Mouse (Mus musculus) liver, embryonic 11.5 days (tissue): ENCODE results near the gene Ndufs7. TPM values are rescaled to one million over a fixed set of nuclear protein-coding genes. Genes with fewer than 3 reads are reported as not detected.

Source experiments
- ATAC-seq: fragments of 200-750 bp; cut with Nextera tagmentation; replicated peaks from 2 replicates; pipeline ENCODE4 v1.8.0; 2017; ENCODE audit warnings: moderate number of reproducible peaks, mild to moderate bottlenecking, moderate TSS enrichment, moderate library complexity; ENCODE audit not compliant: low FRiP score
- DNase-seq: peaks from one replicate; pipeline ENCODE4 v3.0.0-alpha.2; 2017; ENCODE audit warnings: low spot score
- H3K27ac ChIP-seq: fragments of 300-500 bp; sonication (generic); 2 replicates; pipeline ENCODE4 v1.5.1; 2014; ENCODE audit warnings: mild to moderate bottlenecking, low read depth, low read length, control low read depth
- H3K27me3 ChIP-seq: fragments of 300-500 bp; sonication (generic); replicated peaks from 2 replicates; pipeline ENCODE4 v1.6.1; 2014; ENCODE audit warnings: low read length, mixed read lengths; ENCODE audit not compliant: control insufficient read depth, insufficient read depth
- H3K36me3 ChIP-seq: fragments of 300-500 bp; sonication (generic); 2 replicates; pipeline ENCODE4 v1.6.1; 2014; ENCODE audit warnings: mild to moderate bottlenecking, low read length, moderate library complexity, mixed read lengths; ENCODE audit not compliant: control insufficient read depth, insufficient read depth
- H3K4me1 ChIP-seq: fragments of 300-500 bp; sonication (generic); replicated peaks from 2 replicates; pipeline ENCODE4 v1.6.1; 2014; ENCODE audit warnings: low read length, mixed read lengths; ENCODE audit not compliant: control insufficient read depth, insufficient read depth
- H3K4me2 ChIP-seq: fragments of 300-500 bp; sonication (generic); 2 replicates; pipeline ENCODE4 v1.6.1; 2014; ENCODE audit warnings: mild to moderate bottlenecking, control low read depth, moderate library complexity
- H3K4me3 ChIP-seq: fragments of 300-500 bp; sonication (generic); 2 replicates; pipeline ENCODE4 v1.5.1; 2014; ENCODE audit warnings: low read depth, low read length, control low read depth
- H3K9ac ChIP-seq: fragments of 300-500 bp; sonication (generic); 2 replicates; pipeline ENCODE4 v1.6.1; 2014; ENCODE audit warnings: low read depth, low read length, control low read depth
- H3K9me3 ChIP-seq: fragments of 300-500 bp; sonication (generic); 2 replicates; pipeline ENCODE4 v1.6.1; 2016; ENCODE audit warnings: low read length, inconsistent platforms, mixed read lengths; ENCODE audit not compliant: control insufficient read depth
- WGBS: fragments of 180-500 bp; shearing (Covaris S2); extraction: QIAGEN DNeasy Blood & Tissue Kit; methylation state at CpG from one replicate; pipeline ENCODE4 v1.1.7; 2014; 5-methylcytosine and 5-hydroxymethylcytosine counted together
- polyA plus RNA-seq: library from polyadenylated mRNA; unstranded; fragments of >200 nt; fragmentation: Nextera tagmentation; extraction: Ambion mirVana; gene quantifications from 2 replicates; pipeline ENCODE4 v1.2.1, GENCODE M21; 2014

The Ndufs7 gene
- polyA plus RNA-seq, 1 experiment from 2014 or later = 427 TPM

- 89% methylated on average over 10 of the region's 10 CpGs for WGBS
- DNase-seq (no peak), ATAC-seq (no peak)
- H3K36me3 ChIP-seq = peaks cover 13% of the 10 kb centered on the region
- no peak overlapping the region; the same call in 1 of the 2 replicates for H3K27ac ChIP-seq
- H3K9me3 ChIP-seq = no peaks in the 10 kb centered on the region
- no peak overlapping the region for H3K9ac ChIP-seq
- peaks cover 56% of the 10 kb centered on the region for H3K4me1 ChIP-seq
- no peaks in the 10 kb centered on the region for H3K27me3 ChIP-seq
- no peak overlapping the region for H3K4me3 ChIP-seq
- peak overlapping the region; percentile 12; the same call in 1 of the 2 replicates for H3K4me2 ChIP-seq
These were observed 13.9 kb downstream of the Ndufs7 start for GRCm38 (mm10) chr10:80262776-80263365.

GRCm38 (mm10) chr10:80264341-80265148, 15.6 kb downstream of the Ndufs7 start:
- H3K4me3 ChIP-seq = peak overlapping the region; percentile 92
- WGBS = 1% methylated on average over 81 of the region's 81 CpGs
- H3K9me3 ChIP-seq = no peaks in the 10 kb centered on the region
- H3K27me3 ChIP-seq = no peaks in the 10 kb centered on the region
- peaks cover 60% of the 10 kb centered on the region for H3K4me1 ChIP-seq
- peak overlapping the region; percentile 97 for H3K9ac ChIP-seq
- H3K27ac ChIP-seq = peak overlapping the region; percentile 65
- H3K4me2 ChIP-seq = peak overlapping the region; percentile 96
- ATAC-seq (peak; percentile 58), DNase-seq (peak; percentile 96)
- H3K36me3 ChIP-seq = peaks cover 8% of the 10 kb centered on the region

- DNase-seq = no peak
- H3K27me3 ChIP-seq = no peaks in the 10 kb centered on the region
- H3K9me3 ChIP-seq = no peaks in the 10 kb centered on the region
- peak overlapping the region; percentile 65 for H3K27ac ChIP-seq
- H3K36me3 ChIP-seq = peaks cover 8% of the 10 kb centered on the region
- H3K4me3 ChIP-seq = peak overlapping the region; percentile 92
- H3K4me2 ChIP-seq = peak overlapping the region; percentile 96
- H3K4me1 ChIP-seq = peaks cover 59% of the 10 kb centered on the region
- ATAC-seq = no peak
- peak overlapping the region; percentile 97 for H3K9ac ChIP-seq
- WGBS = 1% methylated on average over 18 of the region's 18 CpGs
These were observed 16.2 kb downstream of the Ndufs7 start for GRCm38 (mm10) chr10:80265149-80265486.

- H3K9me3 ChIP-seq = no peaks in the 10 kb centered on the region
- H3K4me1 ChIP-seq = peaks cover 68% of the 10 kb centered on the region
- peak overlapping the region; percentile 16; the same call in 1 of the 2 replicates for H3K4me3 ChIP-seq
- H3K27me3 ChIP-seq = no peaks in the 10 kb centered on the region
- ATAC-seq (0 out of 2 replicates have a peak, but pooled peaks have one; percentile 35), DNase-seq (no peak)
- H3K4me2 ChIP-seq = peak overlapping the region; percentile 58
- WGBS = 65% methylated on average over 2 of the region's 2 CpGs
- peaks cover 21% of the 10 kb centered on the region for H3K36me3 ChIP-seq
- peak overlapping the region; percentile 88 for H3K27ac ChIP-seq
- peak overlapping the region; percentile 53 for H3K9ac ChIP-seq
These were observed 21.2 kb downstream of the Ndufs7 start for GRCm38 (mm10) chr10:80270099-80270498.

- Histone ChIP-seq H3K9me3 (no peaks in the 10 kb centered on the region), H3K4me2 (peak overlapping the region; percentile 58), H3K4me1 (peaks cover 66% of the 10 kb centered on the region), H3K36me3 (peaks cover 24% of the 10 kb centered on the region), H3K4me3 (peak overlapping the region; percentile 16; the same call in 1 of the 2 replicates), H3K9ac (peak overlapping the region; percentile 53), H3K27ac (peak overlapping the region; percentile 88), H3K27me3 (no peaks in the 10 kb centered on the region)
- ATAC-seq (peak; percentile 84), DNase-seq (no peak)
- 47% methylated on average over 6 of the region's 6 CpGs for WGBS
These were observed 21.8 kb downstream of the Ndufs7 start for GRCm38 (mm10) chr10:80270734-80271181.

GRCm38 (mm10) chr10:80271186-80271843, 22.4 kb downstream of the Ndufs7 start:
- Histone ChIP-seq H3K4me3 (peak overlapping the region; percentile 16), H3K27me3 (no peaks in the 10 kb centered on the region), H3K9ac (peak overlapping the region; percentile 53), H3K27ac (peak overlapping the region; percentile 88), H3K4me1 (peaks cover 60% of the 10 kb centered on the region), H3K36me3 (peaks cover 29% of the 10 kb centered on the region), H3K9me3 (no peaks in the 10 kb centered on the region), H3K4me2 (peak overlapping the region; percentile 58)
- DNase-seq (no peak), ATAC-seq (no peak)
- WGBS = 67% methylated on average over 5 of the region's 5 CpGs

GRCm38 (mm10) chr10:80271870-80272585, 23.1 kb downstream of the Ndufs7 start:
- DNase-seq (no peak), ATAC-seq (peak; percentile 53)
- Histone ChIP-seq H3K4me1 (peaks cover 53% of the 10 kb centered on the region), H3K4me3 (peak overlapping the region; percentile 29), H3K27me3 (no peaks in the 10 kb centered on the region), H3K9ac (peak overlapping the region; percentile 53), H3K36me3 (peaks cover 32% of the 10 kb centered on the region), H3K9me3 (no peaks in the 10 kb centered on the region), H3K27ac (peak overlapping the region; percentile 88), H3K4me2 (peak overlapping the region; percentile 58)
- 81% methylated on average over 8 of the region's 8 CpGs for WGBS

GRCm38 (mm10) chr10:80273847-80274246, 24.9 kb downstream of the Ndufs7 start:
- Histone ChIP-seq H3K4me3 (no peak overlapping the region), H3K9ac (no peak overlapping the region), H3K36me3 (peaks cover 42% of the 10 kb centered on the region), H3K27ac (no peak overlapping the region), H3K4me1 (peaks cover 36% of the 10 kb centered on the region), H3K27me3 (no peaks in the 10 kb centered on the region), H3K9me3 (no peaks in the 10 kb centered on the region), H3K4me2 (no peak overlapping the region)
- WGBS = 80% methylated on average over 3 of the region's 3 CpGs
- no peak for DNase-seq
- ATAC-seq = no peak
